Mouse (Mus musculus) megakaryocyte-erythroid progenitor cell, adult 5 weeks (primary cell): ENCODE data around the gene Dlg5. TPM values are rescaled to one million over a fixed set of nuclear protein-coding genes. Genes with fewer than 3 reads are reported as not detected.

Source experiments
- polyA plus RNA-seq: library from polyadenylated mRNA; stranded (reverse); fragments of >175 nt; gene quantifications from 2 replicates; pipeline ENCODE4 v1.2.3, GENCODE M21; 2012

Dlg5 gene
- polyA plus RNA-seq = 0.41 and 0.50 TPM in 2 replicates

DNA sequence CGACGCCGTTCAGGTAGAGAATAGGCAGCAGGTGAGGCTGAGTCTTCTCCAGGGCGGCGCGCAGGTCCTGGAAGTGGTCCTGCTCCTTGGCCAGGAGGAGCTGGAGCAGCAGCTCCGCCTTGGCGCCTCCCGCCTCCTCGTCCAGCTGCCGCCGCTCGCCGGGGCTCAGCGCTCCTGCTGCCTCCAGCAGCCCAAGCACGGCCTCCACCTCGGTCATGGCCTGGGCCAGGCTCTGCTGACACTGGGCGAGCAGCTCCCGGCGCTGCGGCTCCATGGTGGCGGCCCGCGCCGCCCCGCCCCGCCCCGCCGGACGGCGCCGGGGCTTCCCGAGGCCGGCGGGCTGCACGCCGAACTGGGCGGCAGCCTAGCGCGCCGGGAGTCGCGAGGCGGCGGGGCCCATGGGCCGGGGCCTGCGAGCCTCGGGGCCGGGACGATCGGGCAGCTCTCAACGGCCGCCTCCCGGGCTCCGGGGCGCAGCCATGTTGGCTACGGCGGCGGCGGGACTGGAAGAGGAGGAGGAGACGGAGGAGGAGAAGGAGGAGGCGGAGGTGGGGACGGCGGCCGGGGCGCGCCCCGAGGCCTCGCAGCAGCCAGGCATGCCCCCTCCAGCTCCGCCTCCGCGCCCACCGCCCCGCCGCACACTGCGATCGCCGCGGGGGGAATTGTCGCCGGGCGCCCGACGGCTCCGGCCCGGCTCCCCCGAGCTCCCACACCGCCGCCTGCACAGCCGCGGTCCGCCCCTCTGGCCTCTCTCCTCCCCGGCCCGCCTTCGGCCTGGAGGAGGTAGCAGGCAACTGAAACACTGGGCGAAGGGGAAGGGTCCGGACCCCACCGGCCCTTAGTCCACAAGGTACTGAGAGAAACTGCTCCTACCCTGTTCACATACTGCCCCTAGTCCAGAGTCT is at the start of gene Dlg5:
Dlg5 (minus strand) TSS at position 744 of the 905 bp plus-strand sequence.

DNA sequence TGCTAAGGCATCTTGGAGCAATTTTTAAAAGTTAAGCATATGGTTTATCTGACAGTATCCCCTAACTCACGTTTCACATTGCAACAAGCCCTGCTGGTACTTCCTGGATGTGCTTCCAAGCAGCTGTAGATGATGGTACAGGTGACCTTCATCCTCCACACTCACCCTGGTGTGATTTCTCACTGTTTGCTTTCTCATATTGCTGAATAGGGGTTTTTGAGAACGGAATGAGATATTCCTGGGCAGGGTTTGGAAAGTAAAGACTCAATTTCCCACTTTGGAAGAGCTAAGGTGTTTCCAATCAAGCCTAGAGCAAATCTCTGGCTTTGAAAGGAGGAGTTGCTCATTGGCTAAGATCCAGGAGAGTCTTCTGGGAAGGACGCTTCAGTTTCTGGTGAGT is 47.2 kb upstream of the Dlg5 start, which contains the start of gene E330034G19Rik:
E330034G19Rik (plus strand) TSS at position 301 of the 400 bp plus-strand sequence.

Other genes starting within 250 kb of the Dlg5 start
- gene Kcnma1, start 231.4 kb downstream of the Dlg5 start, polyA plus RNA-seq = under 0.01 TPM in 1 of 2 replicates, not detected in the other
- not detected in 2 replicates for gene E330034G19Rik, start 47.3 kb upstream of the Dlg5 start, polyA plus RNA-seq
- gene Polr3a, start 241.1 kb upstream of the Dlg5 start, polyA plus RNA-seq = 3.3 and 4.1 TPM in 2 replicates
- gene Rps24, start 241.2 kb upstream of the Dlg5 start, polyA plus RNA-seq = 357 and 421 TPM in 2 replicates